Mouse (Mus musculus) E14TG2a.4 (cell line): ENCODE data around the gene Lrrk1.

Experiments
- H3K27me3 ChIP-seq: 2 replicates; pipeline ENCODE4 v1.6.1; 2014; ENCODE audit warnings: low read length, control low read depth; ENCODE audit not compliant: insufficient read depth
- H3K36me3 ChIP-seq: 2 replicates; pipeline ENCODE4 v1.6.1; 2014; ENCODE audit warnings: low read length, control low read depth; ENCODE audit not compliant: insufficient read depth
- H3K4me1 ChIP-seq: replicated peaks from 2 replicates; pipeline ENCODE4 v1.6.1; 2014; ENCODE audit warnings: low read depth, low read length, control low read depth
- H3K4me3 ChIP-seq: replicated peaks from 2 replicates; pipeline ENCODE4 v1.5.1; 2014; ENCODE audit warnings: mild to moderate bottlenecking, low read length
- H3K9me3 ChIP-seq: 2 replicates; pipeline ENCODE4 v1.6.1; 2014; ENCODE audit warnings: low read length, control low read depth
- CTCF ChIP-seq: conservative IDR thresholded peaks from 2 replicates; pipeline ENCODE4 v1.5.1; 2014; ENCODE audit warnings: low read length
- NANOG ChIP-seq: IDR thresholded peaks from 2 replicates; pipeline ENCODE4 v1.6.1; 2014; ENCODE audit warnings: borderline replicate concordance, low read length, mixed read lengths
- POU5F1 ChIP-seq: IDR thresholded peaks from 2 replicates; pipeline ENCODE4 v1.6.1; 2014; ENCODE audit warnings: low read length, borderline replicate concordance

Gene Lrrk1

DNA sequence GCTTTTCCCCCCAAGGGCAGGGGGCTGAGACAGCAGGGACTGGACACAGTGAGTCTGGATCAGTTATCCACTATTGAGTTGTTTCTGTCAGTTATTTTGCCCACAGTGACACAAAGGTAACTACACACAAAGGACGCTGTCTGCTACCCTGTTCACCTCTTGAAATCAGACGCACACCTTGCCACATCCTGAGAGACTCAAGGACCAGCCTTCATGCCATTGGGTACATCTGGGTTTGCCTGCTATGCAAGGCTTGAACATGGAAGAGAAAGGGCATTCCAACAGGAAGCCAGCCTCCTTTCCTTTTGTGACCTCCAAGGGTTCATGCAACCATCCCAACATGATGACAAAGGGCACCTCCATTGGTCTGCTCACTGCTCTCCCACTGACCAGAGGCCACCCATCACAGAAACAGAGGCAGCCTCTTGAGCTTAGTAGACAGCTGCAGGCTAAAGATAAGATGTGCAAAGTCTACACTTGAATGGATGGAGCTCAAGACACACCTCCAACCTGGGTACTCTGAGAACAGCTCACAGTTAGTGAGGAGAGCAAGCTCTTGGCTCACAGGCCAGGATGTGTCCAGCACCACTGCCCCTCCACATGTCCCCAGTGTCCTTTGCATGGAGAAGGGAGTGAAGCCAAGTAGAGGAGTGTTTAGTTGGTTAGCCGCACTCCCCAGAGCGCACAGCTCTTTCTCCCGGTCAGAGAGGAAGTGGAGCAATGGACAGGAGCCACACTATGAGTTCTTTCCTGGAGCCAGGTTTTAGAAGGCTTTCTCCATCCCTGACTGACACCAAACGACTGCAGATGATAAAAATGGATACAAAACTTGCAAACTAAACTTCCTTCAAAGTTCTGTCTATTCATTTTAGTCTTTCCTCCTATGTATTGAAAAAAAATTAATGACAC, 121.0 kb downstream of the Lrrk1 start:
- H3K9me3 ChIP-seq: no peaks in the 10 kb centered on the region
- no peak overlapping the region for H3K4me3 ChIP-seq
- H3K27me3 ChIP-seq: peaks cover 41% of the 10 kb centered on the region
- no peaks in the 10 kb centered on the region for H3K36me3 ChIP-seq
- H3K4me1 ChIP-seq: no peaks in the 10 kb centered on the region
- TF ChIP-seq CTCF (no peak), POU5F1 (no peak), NANOG (no peak)

GRCm38 (mm10) chr7:66263421-66263820, 124.7 kb downstream of the Lrrk1 start:
- TF ChIP-seq NANOG (no peak), CTCF (no peak), POU5F1 (no peak)
- Histone ChIP-seq H3K36me3 (no peaks in the 10 kb centered on the region), H3K4me3 (no peak overlapping the region), H3K27me3 (peaks cover 48% of the 10 kb centered on the region), H3K4me1 (no peaks in the 10 kb centered on the region), H3K9me3 (no peaks in the 10 kb centered on the region)

- no peaks in the 10 kb centered on the region for H3K9me3 ChIP-seq
- no peaks in the 10 kb centered on the region for H3K4me1 ChIP-seq
- no peak for TF ChIP-seq POU5F1
- no peak for TF ChIP-seq CTCF
- no peak for TF ChIP-seq NANOG
- no peaks in the 10 kb centered on the region for H3K36me3 ChIP-seq
- peaks cover 41% of the 10 kb centered on the region for H3K27me3 ChIP-seq
- no peak overlapping the region for H3K4me3 ChIP-seq
These were observed 125.5 kb downstream of the Lrrk1 start for GRCm38 (mm10) chr7:66262570-66263156.

GRCm38 (mm10) chr7:66260763-66261390, 127.3 kb downstream of the Lrrk1 start:
- H3K4me1 ChIP-seq: peaks cover 3% of the 10 kb centered on the region; the same call in 1 of the 2 replicates
- TF ChIP-seq NANOG: no peak
- no peak for TF ChIP-seq CTCF
- TF ChIP-seq POU5F1: no peak

GRCm38 (mm10) chr7:66260295-66260694, 127.9 kb downstream of the Lrrk1 start:
- no peak overlapping the region for H3K4me3 ChIP-seq
- peaks cover 27% of the 10 kb centered on the region for H3K27me3 ChIP-seq
- no peaks in the 10 kb centered on the region for H3K9me3 ChIP-seq
- no peaks in the 10 kb centered on the region for H3K36me3 ChIP-seq
- no peak for TF ChIP-seq NANOG
- TF ChIP-seq CTCF: no peak
- no peak for TF ChIP-seq POU5F1
- H3K4me1 ChIP-seq: peaks cover 3% of the 10 kb centered on the region; the same call in 1 of the 2 replicates

More at GRCm38 (mm10) chr7:66260763-66261390, 127.3 kb downstream of the Lrrk1 start:
- H3K9me3 ChIP-seq: no peaks in the 10 kb centered on the region
- no peaks in the 10 kb centered on the region for H3K36me3 ChIP-seq
- H3K4me3 ChIP-seq: no peak overlapping the region
- peaks cover 29% of the 10 kb centered on the region for H3K27me3 ChIP-seq

GRCm38 (mm10) chr7:66259436-66260206, 128.5 kb downstream of the Lrrk1 start:
- no peaks in the 10 kb centered on the region for H3K36me3 ChIP-seq
- no peaks in the 10 kb centered on the region for H3K9me3 ChIP-seq
- H3K4me1 ChIP-seq: peaks cover 3% of the 10 kb centered on the region; the same call in 1 of the 2 replicates
- H3K4me3 ChIP-seq: no peak overlapping the region
- H3K27me3 ChIP-seq: peaks cover 24% of the 10 kb centered on the region
- TF ChIP-seq CTCF (no peak), NANOG (no peak), POU5F1 (no peak)

DNA sequence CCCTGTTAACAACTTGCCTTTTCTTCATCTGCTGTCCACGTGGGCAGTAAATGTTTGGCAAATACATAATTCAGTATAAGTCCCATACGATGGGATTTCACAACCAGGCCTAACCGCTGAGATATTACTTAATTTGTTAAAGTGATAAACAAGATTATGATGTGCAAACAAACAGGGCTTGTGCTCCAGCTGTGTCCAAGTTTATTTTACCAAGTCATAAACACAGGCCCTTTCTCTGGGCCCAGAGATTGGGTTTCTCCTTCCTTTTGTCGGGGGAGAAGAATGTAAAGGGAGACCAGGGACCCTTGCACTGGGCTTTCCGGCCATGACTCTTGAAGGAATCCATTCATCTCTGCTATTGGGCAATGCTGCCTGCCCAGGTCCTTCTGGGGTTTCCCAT, 129.2 kb downstream of the Lrrk1 start:
- peaks cover 3% of the 10 kb centered on the region; the same call in 1 of the 2 replicates for H3K4me1 ChIP-seq
- TF ChIP-seq CTCF (no peak), NANOG (no peak), POU5F1 (no peak)
- H3K36me3 ChIP-seq: no peaks in the 10 kb centered on the region
- H3K4me3 ChIP-seq: no peak overlapping the region
- no peaks in the 10 kb centered on the region for H3K9me3 ChIP-seq
- peaks cover 20% of the 10 kb centered on the region for H3K27me3 ChIP-seq
